Mouse (Mus musculus) lung, postnatal 36 days (tissue): ENCODE results near the gene Kcnd2.
A peak's percentile ranks its signal among the peaks of the same experiment; 100 is the strongest.

ENCODE experiments used
- DNase-seq: peaks from one replicate; pipeline ENCODE4 v3.0.0; 2022; ENCODE audit warnings: mixed read lengths

Gene Kcnd2

DNA sequence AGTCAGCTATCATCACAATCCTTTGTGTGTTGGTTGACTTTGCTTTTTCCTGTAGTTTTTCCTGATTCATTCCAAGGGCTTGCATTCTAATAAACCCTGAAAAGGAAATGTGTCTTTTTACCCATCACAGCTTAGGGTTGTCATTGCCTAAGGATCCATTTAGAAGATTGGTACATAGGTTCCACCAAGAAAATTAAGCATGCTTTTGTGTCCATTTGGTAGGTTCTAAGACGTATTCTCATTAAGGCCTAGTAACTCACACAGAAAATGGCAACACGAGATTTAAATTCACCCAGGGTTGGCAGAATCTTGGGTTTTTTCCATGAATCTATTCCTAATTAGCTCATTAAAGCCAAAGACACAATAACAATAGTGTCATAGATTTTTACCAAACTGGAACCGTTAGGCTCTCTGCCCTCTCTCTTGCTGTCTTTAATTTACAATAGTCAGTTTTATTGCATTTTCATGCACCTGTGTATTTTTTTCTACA is 477.6 kb downstream of the Kcnd2 start:
- no peak for DNase-seq

DNA sequence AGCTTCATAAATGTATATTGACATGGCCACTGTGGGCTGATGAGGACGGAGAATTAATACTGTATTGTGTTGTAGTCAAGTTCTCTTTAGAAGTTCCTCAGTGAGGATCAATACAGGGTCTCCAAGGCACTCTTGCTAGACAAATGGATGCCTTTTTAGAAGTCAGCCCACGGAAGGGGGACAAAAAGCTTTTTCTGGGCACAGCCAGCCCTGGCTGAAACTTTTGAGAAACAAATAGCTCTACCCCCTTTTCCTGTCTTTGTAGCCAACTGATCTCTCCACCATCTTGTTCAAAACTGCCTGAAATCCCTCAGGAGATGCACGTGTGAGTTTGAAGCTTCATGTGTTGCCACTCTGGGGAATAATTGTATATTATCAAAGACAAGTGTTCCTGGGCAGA is 482.3 kb downstream of the Kcnd2 start:
- DNase-seq = no peak

- DNase-seq = no peak
Observed at GRCm38 (mm10) chr6:21701131-21701530, 485.8 kb downstream of the Kcnd2 start.

GRCm38 (mm10) chr6:21709228-21709627 is 493.9 kb downstream of the Kcnd2 start:
- DNase-seq = no peak

GRCm38 (mm10) chr6:21719121-21719520 is 503.8 kb downstream of the Kcnd2 start:
- no peak for DNase-seq

GRCm38 (mm10) chr6:21722238-21722637 is 506.9 kb downstream of the Kcnd2 start:
- no peak for DNase-seq

DNA sequence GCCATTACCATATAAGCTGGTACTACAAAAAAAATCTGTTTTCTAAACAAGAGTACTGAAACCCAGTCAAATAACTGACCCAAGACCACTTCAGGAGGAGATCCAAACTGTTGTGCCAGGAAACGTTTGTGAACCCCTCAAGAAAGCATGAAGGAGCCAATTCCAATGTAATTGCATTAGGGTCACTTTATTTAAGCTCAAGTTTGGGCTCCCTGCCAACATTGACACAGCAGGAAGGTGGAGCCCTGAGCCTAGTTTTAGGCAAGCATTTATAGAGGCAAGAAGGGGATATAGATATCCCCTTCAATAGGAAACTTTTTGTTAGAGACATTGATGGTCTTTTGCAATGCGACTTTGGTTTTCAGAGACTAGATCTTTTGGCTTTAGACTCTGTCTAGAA is 525.3 kb downstream of the Kcnd2 start:
- DNase-seq = no peak

- DNase-seq = no peak
Observed at GRCm38 (mm10) chr6:21744615-21745266, 529.4 kb downstream of the Kcnd2 start.

GRCm38 (mm10) chr6:21747536-21747935 is 532.2 kb downstream of the Kcnd2 start:
- DNase-seq = no peak

- peak; percentile 3 for DNase-seq
Observed at GRCm38 (mm10) chr6:21767787-21768221, 552.5 kb downstream of the Kcnd2 start.

- DNase-seq = peak; percentile 51
Observed at GRCm38 (mm10) chr6:21768745-21769446, 553.6 kb downstream of the Kcnd2 start.

- DNase-seq = no peak
Observed at GRCm38 (mm10) chr6:21769447-21769809, 554.1 kb downstream of the Kcnd2 start.

DNA sequence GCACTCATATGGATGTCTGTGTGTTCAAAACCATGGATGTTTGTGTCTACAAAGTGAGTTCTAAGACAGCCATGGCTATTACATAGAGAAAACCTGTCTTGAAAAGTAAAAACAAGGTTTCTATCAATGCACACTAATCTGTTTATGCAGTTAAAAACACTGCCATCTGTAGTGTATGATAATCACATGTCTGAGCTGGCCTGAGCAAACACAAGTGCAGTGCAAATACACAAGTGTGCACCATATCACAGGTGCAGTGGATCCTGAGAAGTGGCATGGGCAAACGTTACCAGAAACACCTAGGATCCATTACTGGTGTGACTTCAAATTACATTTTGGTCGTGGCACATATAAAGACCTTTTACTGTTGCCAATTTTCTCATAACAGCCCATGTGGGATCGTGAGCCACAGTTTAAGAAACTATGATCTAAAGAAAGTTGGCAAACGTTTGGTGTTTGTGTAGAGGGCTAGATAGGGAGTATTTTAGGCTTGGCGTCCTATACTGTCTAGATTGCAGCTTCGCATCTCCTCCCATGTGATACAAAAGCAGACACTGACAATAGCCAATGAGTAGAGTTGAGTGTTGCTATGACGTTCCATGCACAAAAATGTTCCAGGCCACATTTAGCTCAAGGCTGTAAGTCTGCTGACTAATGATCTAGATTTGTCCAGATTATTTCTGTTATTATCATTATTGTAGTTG is 559.1 kb downstream of the Kcnd2 start:
- no peak for DNase-seq
